Mouse (Mus musculus) liver, adult 2 months (tissue): ENCODE results near the gene Usp53. TPM values are rescaled to one million over a fixed set of nuclear protein-coding genes. Genes with fewer than 3 reads are reported as not detected.
"Not testable (repeated sequence)": the region's sequence is repeated elsewhere in the genome, so short reads cannot be mapped to it uniquely, and the experiment has no call there.

Experiments used
- DNase-seq: peaks from one replicate; pipeline ENCODE4 v3.0.0-alpha.2; 2011; ENCODE audit warnings: low read depth, low spot score; ENCODE audit errors: extremely low read depth
- H3K27ac ChIP-seq: fragments of 200-500 bp; replicated peaks from 2 replicates; pipeline ENCODE4 v1.5.1; 2012; ENCODE audit warnings: low read depth, mild to moderate bottlenecking, control low read depth, inconsistent platforms, low read length; ENCODE audit not compliant: insufficient read depth
- H3K27me3 ChIP-seq: fragments of 200-500 bp; 2 replicates; pipeline ENCODE4 v1.6.1; 2012; ENCODE audit warnings: mild to moderate bottlenecking, moderate library complexity, low read length, inconsistent platforms; ENCODE audit not compliant: control insufficient read depth, insufficient read depth
- H3K36me3 ChIP-seq: fragments of 200-500 bp; 2 replicates; pipeline ENCODE4 v1.6.1; 2012; ENCODE audit warnings: low read length, inconsistent platforms; ENCODE audit not compliant: control insufficient read depth, insufficient read depth
- H3K4me1 ChIP-seq: fragments of 200-500 bp; 2 replicates; pipeline ENCODE4 v1.6.1; 2011; ENCODE audit warnings: low read length; ENCODE audit not compliant: control insufficient read depth, insufficient read depth
- H3K4me3 ChIP-seq: fragments of 200-500 bp; 2 replicates; pipeline ENCODE4 v1.5.1; 2011; ENCODE audit warnings: low read depth, mild to moderate bottlenecking, control low read depth, low read length, moderate library complexity; ENCODE audit not compliant: insufficient read depth
- H3K79me2 ChIP-seq: fragments of 200-500 bp; 2 replicates; pipeline ENCODE4 v1.6.1; 2012; ENCODE audit warnings: inconsistent platforms, mild to moderate bottlenecking, low read length, moderate library complexity; ENCODE audit not compliant: control insufficient read depth, insufficient read depth
- H3K9ac ChIP-seq: fragments of 200-500 bp; 2 replicates; pipeline ENCODE4 v1.6.1; 2012; ENCODE audit warnings: low read depth, mild to moderate bottlenecking, control low read depth, inconsistent platforms, low read length
- CTCF ChIP-seq: fragments of 200-500 bp; IDR thresholded peaks from 2 replicates; pipeline ENCODE4 v1.5.1; 2011; ENCODE audit warnings: low read depth, low read length, control low read depth
- POLR2A ChIP-seq: fragments of 200-500 bp; IDR thresholded peaks from 2 replicates; pipeline ENCODE4 v1.6.1; 2011; ENCODE audit warnings: low read length, control low read depth; ENCODE audit not compliant: insufficient read depth; ENCODE audit errors: extremely low read depth
- WGBS: fragments of 180-500 bp; shearing (Covaris S2); methylation state at CpG from one replicate; pipeline ENCODE4 v1.1.7; 2018; 5-methylcytosine and 5-hydroxymethylcytosine counted together
- polyA plus RNA-seq: library from polyadenylated mRNA; depleted of rRNA; stranded (reverse); fragments of >200 nt; gene quantifications from 2 replicates; pipeline ENCODE4 v1.2.3, GENCODE M21; 2012
- total RNA-seq: library from RNA; depleted of rRNA; stranded (reverse); fragments of >200 nt; gene quantifications from 2 replicates; pipeline ENCODE4 v1.2.3, GENCODE M21; 2014

Usp53 gene
- total and polyA plus RNA-seq, 2 experiments, result 2.7 to 8.6 TPM

DNA sequence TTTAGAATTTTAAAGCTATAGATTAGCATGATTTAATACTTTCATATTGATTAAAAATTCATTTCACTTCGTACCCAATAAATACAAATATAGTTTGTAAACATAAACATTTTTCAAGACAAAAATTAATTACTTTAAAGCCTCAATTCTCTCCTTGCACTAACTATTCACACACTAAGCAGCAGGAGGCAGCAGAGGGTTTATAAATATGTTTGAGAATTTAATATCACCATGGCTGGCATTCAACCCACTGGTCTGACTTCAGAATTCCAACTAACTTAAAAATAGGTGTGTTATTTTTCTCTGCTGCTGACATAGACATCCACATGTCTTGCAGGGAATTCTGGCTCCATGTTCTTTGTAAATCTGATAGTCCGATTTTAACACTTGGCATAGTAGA, 45.1 kb downstream of the Usp53 start:
- 0 out of 2 replicates have a peak, but pooled peaks have one; percentile 16 for TF ChIP-seq CTCF
- TF ChIP-seq POLR2A, result no peak
- DNase-seq, result peak; percentile 16
- WGBS, result 90% methylated on average over 2 of the region's 2 CpGs
- no peaks in the 10 kb centered on the region for H3K4me1 ChIP-seq
- H3K36me3 ChIP-seq, result peaks cover 13% of the 10 kb centered on the region
- H3K9ac ChIP-seq, result no peak overlapping the region
- H3K27ac ChIP-seq, result no peak overlapping the region
- no peaks in the 10 kb centered on the region for H3K79me2 ChIP-seq
- H3K4me3 ChIP-seq, result no peak overlapping the region
- no peaks in the 10 kb centered on the region for H3K27me3 ChIP-seq

DNA sequence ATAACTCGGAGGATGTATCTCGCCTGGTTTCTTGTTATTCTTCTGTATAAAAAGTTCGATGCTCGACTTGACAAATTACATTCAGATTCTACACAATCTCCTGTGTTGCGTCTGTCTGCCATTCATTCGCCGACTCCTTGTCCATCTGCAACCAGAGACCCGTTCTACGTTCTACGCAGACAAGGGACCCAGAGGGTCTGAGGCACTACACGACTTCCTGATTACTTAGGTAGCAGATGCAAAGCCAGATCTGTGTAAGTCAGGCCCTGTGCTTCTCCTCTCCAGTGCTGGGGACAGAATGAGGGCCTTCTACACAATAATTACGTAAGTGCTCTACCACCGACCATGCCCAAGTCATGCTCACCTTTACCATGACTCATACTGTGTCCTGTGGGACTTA, 47.1 kb downstream of the Usp53 start:
- H3K4me3 ChIP-seq, H3K4me1 ChIP-seq, H3K27me3 ChIP-seq, DNase-seq, H3K9ac ChIP-seq, H3K27ac ChIP-seq, H3K79me2 ChIP-seq: not testable (repeated sequence)
- WGBS, result 91% methylated on average over 13 of the region's 13 CpGs
- peaks cover 13% of the 10 kb centered on the region; the same call in 1 of the 2 replicates for H3K36me3 ChIP-seq

DNA sequence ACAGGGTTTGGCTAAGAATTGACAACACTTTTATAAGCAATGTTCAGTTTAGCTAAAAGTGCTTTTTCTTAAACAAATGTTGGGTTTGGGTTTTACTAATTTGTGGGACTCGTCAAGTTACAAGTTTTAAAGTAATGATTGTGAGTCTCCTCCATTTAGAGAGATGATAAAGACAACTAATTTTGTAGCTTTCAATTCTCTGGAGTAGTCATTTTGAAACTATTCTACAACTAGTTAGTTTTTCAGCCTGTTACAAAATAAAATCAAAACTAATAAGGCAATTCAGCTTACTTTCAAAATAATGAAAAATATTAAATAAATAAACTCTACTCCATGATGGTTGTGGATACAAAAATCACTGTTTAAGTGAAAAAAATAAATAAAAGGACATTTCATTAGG, 51.8 kb downstream of the Usp53 start:
- WGBS, result 91% methylated on average over 1 of the region's 1 CpGs
- no peak overlapping the region for H3K4me3 ChIP-seq
- H3K79me2 ChIP-seq, result no peaks in the 10 kb centered on the region

DNA sequence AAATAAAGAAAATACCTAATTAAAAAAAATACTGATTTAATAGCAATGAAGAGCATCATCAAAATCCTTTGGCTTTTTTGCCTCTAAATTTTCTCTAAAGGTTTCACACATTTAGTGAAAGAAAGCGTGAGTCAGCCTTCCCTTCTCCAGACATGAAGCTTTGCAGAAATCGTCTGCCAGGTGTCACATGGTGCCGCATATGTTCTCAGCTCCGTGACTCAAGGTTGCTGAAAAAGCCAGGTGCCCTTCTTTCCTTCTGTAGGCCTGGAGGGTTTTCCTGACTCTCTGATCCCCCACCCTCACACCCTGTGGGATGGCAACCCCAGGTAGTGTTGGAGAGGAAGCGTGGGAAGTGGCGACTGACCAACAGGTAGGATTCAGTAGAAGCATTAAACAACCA, 54.6 kb downstream of the Usp53 start:
- DNase-seq, result no peak

More for the DNA sequence above, 51.8 kb downstream of the Usp53 start:
- Histone ChIP-seq H3K27ac (no peak overlapping the region), H3K36me3 (peaks cover 16% of the 10 kb centered on the region; the same call in 1 of the 2 replicates), H3K9ac (no peak overlapping the region), H3K27me3 (no peaks in the 10 kb centered on the region), H3K4me1 (no peaks in the 10 kb centered on the region)
- TF ChIP-seq CTCF (no peak), POLR2A (no peak)
- no peak for DNase-seq

DNA sequence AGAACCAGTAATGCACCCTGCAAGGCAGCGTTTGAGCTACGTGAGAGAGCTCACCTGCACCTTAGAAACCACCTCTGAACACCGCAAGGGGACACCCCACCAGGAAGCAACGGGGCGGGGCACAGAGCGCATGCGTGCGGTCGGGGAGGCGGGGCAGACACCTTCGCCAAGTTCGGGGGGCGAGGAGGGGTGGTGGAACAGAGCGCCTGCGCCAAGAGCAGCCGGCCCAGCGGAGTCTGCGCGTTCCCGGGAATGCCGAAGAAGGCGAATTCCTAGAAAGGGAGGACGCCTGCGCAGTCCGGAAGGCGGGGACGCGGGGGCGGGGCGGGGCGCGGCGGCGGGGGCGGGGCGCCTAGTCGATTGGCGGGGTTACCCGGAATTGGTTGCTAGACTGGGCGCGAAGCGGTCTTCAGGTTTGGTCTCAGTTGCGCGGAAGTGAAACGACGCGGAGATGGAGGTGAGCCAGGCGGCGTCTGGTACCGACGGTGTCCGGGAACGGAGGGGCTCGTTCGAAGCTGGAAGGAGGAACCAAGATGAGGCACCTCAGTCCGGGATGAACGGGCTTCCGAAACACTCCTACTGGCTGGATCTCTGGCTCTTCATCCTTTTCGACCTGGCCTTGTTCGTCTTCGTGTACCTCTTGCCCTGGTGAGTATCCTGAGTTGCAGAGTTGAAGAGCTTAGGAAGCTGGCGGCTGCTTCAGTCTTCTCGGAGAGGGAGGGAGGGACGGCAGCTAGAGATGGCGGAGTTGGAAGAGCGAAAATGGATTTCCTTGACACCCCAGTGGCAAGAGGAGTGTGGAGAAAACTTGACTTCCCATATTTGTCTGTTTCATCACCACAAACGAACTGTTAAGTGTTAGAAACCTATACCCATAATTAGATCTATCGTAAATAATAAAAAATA, 60.0 kb downstream of the Usp53 start, which contains the start of gene 1810037I17Rik:
1810037I17Rik (plus strand) TSS at position 195 of the 906 bp plus-strand sequence.
- H3K9ac ChIP-seq, result peak within 1 kb of the TSS; percentile 75
- peak; percentile 58; the same call in 1 of the 2 replicates for TF ChIP-seq POLR2A
- peak; percentile 48 for TF ChIP-seq CTCF
- 0 out of 2 replicates have a peak, but pooled peaks cover 1% of the 10 kb centered on the region for H3K36me3 ChIP-seq
- H3K79me2 ChIP-seq, result no peaks in the 10 kb centered on the region
- 1% methylated on average over 68 of the region's 68 CpGs for WGBS
- no peaks in the 10 kb centered on the region for H3K27me3 ChIP-seq
- peak; percentile 73 for DNase-seq
- peak within 1 kb of the TSS; percentile 82 for H3K4me3 ChIP-seq
- H3K4me1 ChIP-seq, result peaks cover 2% of the 10 kb centered on the region; the same call in 1 of the 2 replicates
- H3K27ac ChIP-seq, result peak within 1 kb of the TSS; percentile 64

More for the DNA sequence above, 54.6 kb downstream of the Usp53 start:
- Histone ChIP-seq H3K27me3 (no peaks in the 10 kb centered on the region), H3K4me1 (no peaks in the 10 kb centered on the region; the same call in 1 of the 2 replicates), H3K9ac (no peak overlapping the region), H3K36me3 (peaks cover 11% of the 10 kb centered on the region; the same call in 1 of the 2 replicates), H3K4me3 (no peak overlapping the region), H3K27ac (no peak overlapping the region), H3K79me2 (no peaks in the 10 kb centered on the region)
- WGBS, result 94% methylated on average over 6 of the region's 6 CpGs
- no peak for TF ChIP-seq CTCF
- no peak for TF ChIP-seq POLR2A

DNA sequence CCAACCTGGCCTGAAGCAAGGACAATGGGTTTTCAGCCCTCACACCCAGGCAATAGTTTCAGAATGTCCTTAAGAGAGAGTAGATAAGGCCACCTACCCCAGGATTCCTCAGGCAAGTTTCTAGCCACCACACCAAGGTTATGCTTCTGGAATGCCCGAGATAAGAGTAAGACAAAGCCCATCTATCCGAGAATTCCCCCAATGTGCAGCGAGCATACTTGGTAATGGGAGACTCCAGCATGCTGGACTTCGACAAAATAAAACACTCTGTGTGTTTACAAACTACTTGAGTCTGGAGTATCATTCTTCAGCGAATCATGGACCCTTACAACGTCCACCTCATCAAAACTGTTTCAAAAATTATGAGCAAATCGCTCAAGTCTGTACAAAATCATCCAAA, 61.2 kb downstream of the Usp53 start:
- 59% methylated on average over 7 of the region's 7 CpGs for WGBS
- no peaks in the 10 kb centered on the region for H3K79me2 ChIP-seq
- H3K4me3 ChIP-seq, result no peak overlapping the region
- H3K36me3 ChIP-seq, result 0 out of 2 replicates have a peak, but pooled peaks cover 1% of the 10 kb centered on the region
- H3K9ac ChIP-seq, result no peak overlapping the region
- H3K4me1 ChIP-seq, result peaks cover 2% of the 10 kb centered on the region; the same call in 1 of the 2 replicates
- no peaks in the 10 kb centered on the region for H3K27me3 ChIP-seq
- no peak for DNase-seq
- no peak overlapping the region for H3K27ac ChIP-seq
- TF ChIP-seq CTCF, result no peak
- TF ChIP-seq POLR2A, result no peak
